Mouse (Mus musculus): ENCODE results near the gene Slc2a8. TPM values are rescaled to one million over a fixed set of nuclear protein-coding genes. Genes with fewer than 3 reads are reported as not detected.

The Slc2a8 gene
- polyA plus RNA-seq, 1 experiment from 2014 or later = 10.5 TPM

DNA sequence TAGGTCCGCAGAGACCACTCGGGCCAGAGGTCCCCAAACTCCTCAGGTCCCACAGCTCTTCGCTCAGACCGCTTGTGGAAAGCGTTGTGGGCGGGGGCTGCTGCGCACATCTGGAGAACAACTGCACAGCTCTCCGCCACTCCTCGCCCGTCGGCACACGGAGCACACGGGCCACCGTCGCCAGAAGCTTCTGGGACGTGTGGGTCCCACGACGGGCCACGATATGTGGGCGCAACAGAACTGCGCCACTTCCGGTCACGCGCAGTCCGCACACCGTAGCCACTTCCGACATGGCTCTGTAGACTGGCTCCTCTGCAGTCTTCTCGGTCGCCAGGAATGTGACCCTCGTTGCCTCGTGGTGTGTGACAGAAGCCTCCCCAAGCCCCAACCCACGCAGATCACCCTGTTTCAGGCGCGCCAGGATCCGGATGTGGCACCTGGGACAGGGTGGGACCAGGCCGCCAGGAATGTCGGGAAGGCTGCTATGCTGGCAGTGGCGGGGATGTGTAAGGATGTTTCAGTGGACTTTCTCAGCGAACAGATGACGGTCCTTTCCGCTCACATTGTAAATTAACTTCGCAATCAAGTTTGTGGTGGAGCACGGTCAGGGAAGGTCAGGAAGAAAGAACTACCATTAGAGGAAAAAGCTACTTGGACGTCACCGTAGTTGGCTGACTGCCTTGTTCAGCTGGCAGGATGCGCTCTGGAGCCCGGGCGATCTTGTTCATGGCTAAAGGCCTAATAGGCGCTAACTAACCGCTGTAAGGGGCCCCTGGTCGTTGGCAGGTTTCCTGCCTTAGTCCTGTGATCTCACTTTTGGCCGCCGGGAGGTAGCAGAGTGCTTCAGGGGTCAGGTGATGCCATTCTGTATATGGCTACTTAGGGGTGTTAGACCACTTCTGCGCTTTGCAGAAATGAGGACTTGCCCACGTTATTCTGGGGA lies 14.9 kb downstream of the Slc2a8 start:
- Histone ChIP-seq H3K27ac (ENCODE audit: low read depth, low read length) (peak overlapping the region; percentile 83), H3K27me3 (ENCODE audit: control insufficient read depth, insufficient read depth, low read length) (no peaks in the 10 kb centered on the region), H3K9me3 (ENCODE audit: control insufficient read depth, low read length) (no peaks in the 10 kb centered on the region), H3K9ac (ENCODE audit: low read depth, low read length) (peak overlapping the region; percentile 87), H3K4me1 (replicated peaks; ENCODE audit: control insufficient read depth, insufficient read depth, low read length) (peaks cover 7% of the 10 kb centered on the region; the same call in 1 of the 2 replicates), H3K4me2 (replicated peaks; ENCODE audit: low read depth, low read length) (peak overlapping the region; percentile 76), H3K36me3 (ENCODE audit: control insufficient read depth, insufficient read depth, low read length) (0 out of 2 replicates have a peak, but pooled peaks cover 2% of the 10 kb centered on the region), H3K4me3 (ENCODE audit: low read depth, low read length) (peak overlapping the region; percentile 66)
- WGBS = under 1% methylated on average over 55 of the region's 55 CpGs
- ATAC-seq (ENCODE audit: low FRiP score) = peak; percentile 87
- DNase-seq (ENCODE audit: low spot score) = peak; percentile 90

DNA sequence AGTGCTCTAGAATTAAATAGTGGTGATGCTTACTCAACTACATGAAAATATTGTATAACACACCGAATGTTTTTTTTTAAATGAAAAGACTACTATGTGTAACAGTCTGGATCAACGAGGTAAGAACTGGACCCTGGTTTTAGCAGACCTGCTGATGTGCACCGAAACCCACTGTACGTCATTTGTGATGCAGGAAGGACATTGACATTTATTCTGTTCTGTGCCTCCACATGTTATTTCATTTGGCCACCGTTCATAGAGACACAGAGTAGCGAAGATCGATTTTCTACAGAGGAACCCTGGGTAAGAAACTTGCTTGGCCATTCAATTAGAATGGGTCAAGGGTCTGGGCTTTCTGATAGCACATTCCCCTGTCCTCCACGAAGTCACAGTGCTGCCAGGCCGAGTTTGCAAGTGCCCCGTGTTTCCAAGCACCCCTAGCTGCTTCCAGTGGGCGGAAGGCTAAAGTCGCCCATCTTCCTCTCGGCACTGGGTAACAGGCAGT lies 15.6 kb downstream of the Slc2a8 start:
- peak overlapping the region; percentile 66 for H3K4me3 ChIP-seq (ENCODE audit: low read depth, low read length)
- peak overlapping the region; percentile 76 for H3K4me2 ChIP-seq (replicated peaks; ENCODE audit: low read depth, low read length)
- ATAC-seq (ENCODE audit: low FRiP score) = no peak
- peak overlapping the region; percentile 87 for H3K9ac ChIP-seq (ENCODE audit: low read depth, low read length)
- peaks cover 7% of the 10 kb centered on the region; the same call in 1 of the 2 replicates for H3K4me1 ChIP-seq (replicated peaks; ENCODE audit: control insufficient read depth, insufficient read depth, low read length)
- no peak for DNase-seq (ENCODE audit: low spot score)
- H3K27me3 ChIP-seq (ENCODE audit: control insufficient read depth, insufficient read depth, low read length) = no peaks in the 10 kb centered on the region
- no peaks in the 10 kb centered on the region for H3K9me3 ChIP-seq (ENCODE audit: control insufficient read depth, low read length)
- 10% methylated on average over 13 of the region's 13 CpGs for WGBS
- H3K27ac ChIP-seq (ENCODE audit: low read depth, low read length) = peak overlapping the region; percentile 83
- H3K36me3 ChIP-seq (ENCODE audit: control insufficient read depth, insufficient read depth, low read length) = 0 out of 2 replicates have a peak, but pooled peaks cover 2% of the 10 kb centered on the region

DNA sequence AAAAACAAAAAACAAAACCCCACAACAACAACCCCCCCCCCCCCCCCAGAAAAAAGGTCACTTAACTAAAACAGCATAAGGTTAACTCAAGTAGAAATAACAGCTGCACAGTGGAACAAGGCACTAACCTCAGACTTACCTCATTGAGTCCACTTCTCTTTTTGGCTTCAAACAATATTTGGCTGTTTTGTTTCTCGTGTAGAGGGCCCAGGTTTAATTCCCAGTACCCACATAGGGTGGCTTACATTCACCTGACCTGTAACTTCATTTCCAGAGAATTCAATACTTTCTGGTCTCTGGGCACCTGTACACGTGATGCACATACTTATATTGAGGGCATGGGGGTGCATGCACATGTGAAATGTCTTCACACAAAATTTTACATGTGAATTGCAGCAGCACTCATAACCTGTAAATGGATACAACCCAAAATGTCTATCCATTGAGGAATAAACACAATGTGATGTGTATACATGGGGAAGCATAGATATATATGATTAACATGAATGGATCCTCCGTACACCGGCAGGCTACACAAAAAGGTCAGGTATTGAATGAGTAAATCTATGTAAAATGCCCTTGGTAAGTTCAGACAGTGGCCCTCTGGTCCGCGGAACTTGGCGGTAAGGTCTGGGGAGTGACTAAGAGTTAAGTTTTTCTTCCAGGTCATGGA lies 16.2 kb downstream of the Slc2a8 start:
- H3K4me1 ChIP-seq (replicated peaks; ENCODE audit: control insufficient read depth, insufficient read depth, low read length) = peaks cover 10% of the 10 kb centered on the region; the same call in 1 of the 2 replicates
- H3K4me3 ChIP-seq (ENCODE audit: low read depth, low read length) = no peak overlapping the region

DNA sequence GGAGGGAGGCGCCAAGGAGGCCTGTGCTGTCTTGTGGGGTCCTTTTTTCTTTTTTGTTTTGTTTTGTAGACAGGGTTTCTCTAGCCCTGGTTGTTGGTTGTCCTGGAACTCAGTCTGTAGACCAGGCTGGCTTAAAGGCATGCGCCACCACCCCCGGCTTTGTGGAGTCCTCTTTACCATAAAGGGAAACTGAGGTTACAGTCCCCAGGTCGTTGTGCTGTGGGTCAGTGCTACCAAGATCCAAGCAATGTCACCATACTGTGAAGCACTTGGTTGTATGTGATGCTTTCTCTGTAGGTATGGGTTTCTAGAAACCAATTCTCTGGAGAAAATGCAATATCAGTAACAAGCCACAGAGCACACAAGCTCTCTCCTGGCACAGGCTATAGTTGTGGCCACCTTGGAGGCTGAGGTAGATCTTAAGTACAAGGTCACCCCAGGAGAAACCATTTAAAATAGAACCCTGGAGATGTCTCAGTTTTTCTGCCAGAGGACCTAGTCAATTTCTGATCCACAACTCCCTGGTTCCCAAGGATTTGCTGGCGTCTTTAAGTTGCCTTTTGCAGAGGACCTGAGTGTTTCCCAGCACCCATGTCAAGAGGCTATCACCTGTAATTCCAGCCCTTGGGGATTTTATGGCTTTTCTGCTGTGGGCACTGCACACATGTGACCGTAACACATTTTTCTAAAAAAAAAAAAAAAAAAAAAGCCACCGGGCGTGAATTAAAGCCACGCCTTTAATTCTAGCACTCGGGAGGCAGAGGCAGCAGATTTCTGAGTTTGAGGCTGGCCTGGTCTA lies 17.0 kb downstream of the Slc2a8 start:
- H3K9ac ChIP-seq (ENCODE audit: low read depth, low read length) = no peak overlapping the region
- no peak overlapping the region for H3K27ac ChIP-seq (ENCODE audit: low read depth, low read length)
- 0 out of 2 replicates have a peak, but pooled peaks cover 2% of the 10 kb centered on the region for H3K36me3 ChIP-seq (ENCODE audit: control insufficient read depth, insufficient read depth, low read length)
- no peaks in the 10 kb centered on the region for H3K27me3 ChIP-seq (ENCODE audit: control insufficient read depth, insufficient read depth, low read length)
- ATAC-seq (ENCODE audit: low FRiP score) = no peak
- H3K4me2 ChIP-seq (replicated peaks; ENCODE audit: low read depth, low read length) = no peak overlapping the region
- H3K9me3 ChIP-seq (ENCODE audit: control insufficient read depth, low read length) = no peaks in the 10 kb centered on the region
- 26% methylated on average over 10 of the region's 10 CpGs for WGBS
- peaks cover 10% of the 10 kb centered on the region; the same call in 1 of the 2 replicates for H3K4me1 ChIP-seq (replicated peaks; ENCODE audit: control insufficient read depth, insufficient read depth, low read length)
- H3K4me3 ChIP-seq (ENCODE audit: low read depth, low read length) = no peak overlapping the region
- DNase-seq (ENCODE audit: low spot score) = no peak

More for the DNA sequence above, 16.2 kb downstream of the Slc2a8 start:
- 0 out of 2 replicates have a peak, but pooled peaks cover 2% of the 10 kb centered on the region for H3K36me3 ChIP-seq (ENCODE audit: control insufficient read depth, insufficient read depth, low read length)
- H3K9ac ChIP-seq (ENCODE audit: low read depth, low read length) = no peak overlapping the region
- no peaks in the 10 kb centered on the region for H3K27me3 ChIP-seq (ENCODE audit: control insufficient read depth, insufficient read depth, low read length)
- no peaks in the 10 kb centered on the region for H3K9me3 ChIP-seq (ENCODE audit: control insufficient read depth, low read length)
- H3K4me2 ChIP-seq (replicated peaks; ENCODE audit: low read depth, low read length) = 0 out of 2 replicates have a peak overlapping the region, but pooled peaks have one; percentile 76
- H3K27ac ChIP-seq (ENCODE audit: low read depth, low read length) = no peak overlapping the region
- DNase-seq (ENCODE audit: low spot score) (no peak), ATAC-seq (ENCODE audit: low FRiP score) (no peak)
- 16% methylated on average over 7 of the region's 7 CpGs for WGBS

DNA sequence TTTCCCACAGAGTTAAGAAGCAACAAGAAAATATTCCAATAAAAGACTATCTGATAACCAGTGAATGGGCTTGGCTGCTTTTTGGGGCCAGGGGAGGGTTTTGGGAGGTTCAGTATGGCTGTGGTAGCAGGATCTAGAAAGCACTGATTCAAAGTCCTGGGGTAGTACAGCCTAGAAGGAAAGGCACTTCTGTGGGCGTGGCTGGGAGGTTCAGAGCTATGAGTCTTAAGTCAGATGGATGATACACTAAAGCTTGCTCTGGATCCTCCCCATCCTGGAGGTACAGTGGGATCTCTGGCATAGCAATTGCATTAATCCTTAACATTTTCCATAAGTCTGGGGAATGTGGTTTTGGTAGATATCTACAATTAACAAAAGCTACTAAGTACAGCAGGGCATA lies 17.9 kb downstream of the Slc2a8 start:
- peaks cover 10% of the 10 kb centered on the region; the same call in 1 of the 2 replicates for H3K4me1 ChIP-seq (replicated peaks; ENCODE audit: control insufficient read depth, insufficient read depth, low read length)

DNA sequence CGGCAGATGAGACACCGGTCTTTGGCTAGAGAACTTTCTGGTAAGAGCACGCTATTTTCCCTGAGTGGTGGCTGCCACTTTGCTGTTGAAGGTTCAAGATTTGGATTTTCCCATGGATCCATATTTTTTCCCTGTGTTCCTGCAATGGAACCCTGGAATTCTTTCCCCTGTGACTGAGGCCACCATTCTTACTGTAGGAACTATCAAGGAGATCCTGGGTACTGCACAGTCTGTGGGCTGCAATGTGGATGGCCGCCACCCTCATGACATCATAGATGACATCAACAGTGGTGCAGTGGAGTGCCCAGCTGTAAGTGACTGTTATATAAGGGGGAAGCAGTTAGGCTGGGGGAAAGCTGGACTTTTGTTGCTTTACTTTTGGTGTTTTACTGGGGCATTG lies 18.3 kb downstream of the Slc2a8 start:
- no peak for DNase-seq (ENCODE audit: low spot score)
- no peak overlapping the region for H3K27ac ChIP-seq (ENCODE audit: low read depth, low read length)
- H3K4me2 ChIP-seq (replicated peaks; ENCODE audit: low read depth, low read length) = peak overlapping the region; percentile 87; the same call in 1 of the 2 replicates
- H3K4me3 ChIP-seq (ENCODE audit: low read depth, low read length) = peak overlapping the region; percentile 51; the same call in 1 of the 2 replicates
- H3K36me3 ChIP-seq (ENCODE audit: control insufficient read depth, insufficient read depth, low read length) = 0 out of 2 replicates have a peak, but pooled peaks cover 2% of the 10 kb centered on the region
- no peak for ATAC-seq (ENCODE audit: low FRiP score)
- H3K9ac ChIP-seq (ENCODE audit: low read depth, low read length) = 0 out of 2 replicates have a peak overlapping the region, but pooled peaks have one; percentile 19
- 72% methylated on average over 4 of the region's 4 CpGs for WGBS
- no peaks in the 10 kb centered on the region for H3K9me3 ChIP-seq (ENCODE audit: control insufficient read depth, low read length)
- peaks cover 10% of the 10 kb centered on the region; the same call in 1 of the 2 replicates for H3K4me1 ChIP-seq (replicated peaks; ENCODE audit: control insufficient read depth, insufficient read depth, low read length)
- H3K27me3 ChIP-seq (ENCODE audit: control insufficient read depth, insufficient read depth, low read length) = no peaks in the 10 kb centered on the region

More for the DNA sequence above, 17.9 kb downstream of the Slc2a8 start:
- Histone ChIP-seq H3K4me2 (replicated peaks; ENCODE audit: low read depth, low read length) (no peak overlapping the region), H3K9me3 (ENCODE audit: control insufficient read depth, low read length) (no peaks in the 10 kb centered on the region), H3K4me3 (ENCODE audit: low read depth, low read length) (no peak overlapping the region; the same call in 1 of the 2 replicates), H3K27ac (ENCODE audit: low read depth, low read length) (no peak overlapping the region), H3K36me3 (ENCODE audit: control insufficient read depth, insufficient read depth, low read length) (0 out of 2 replicates have a peak, but pooled peaks cover 2% of the 10 kb centered on the region), H3K9ac (ENCODE audit: low read depth, low read length) (0 out of 2 replicates have a peak overlapping the region, but pooled peaks have one; percentile 19), H3K27me3 (ENCODE audit: control insufficient read depth, insufficient read depth, low read length) (no peaks in the 10 kb centered on the region)
- 78% methylated on average over 1 of the region's 1 CpGs for WGBS
- DNase-seq (ENCODE audit: low spot score) (no peak), ATAC-seq (ENCODE audit: low FRiP score) (no peak)

DNA sequence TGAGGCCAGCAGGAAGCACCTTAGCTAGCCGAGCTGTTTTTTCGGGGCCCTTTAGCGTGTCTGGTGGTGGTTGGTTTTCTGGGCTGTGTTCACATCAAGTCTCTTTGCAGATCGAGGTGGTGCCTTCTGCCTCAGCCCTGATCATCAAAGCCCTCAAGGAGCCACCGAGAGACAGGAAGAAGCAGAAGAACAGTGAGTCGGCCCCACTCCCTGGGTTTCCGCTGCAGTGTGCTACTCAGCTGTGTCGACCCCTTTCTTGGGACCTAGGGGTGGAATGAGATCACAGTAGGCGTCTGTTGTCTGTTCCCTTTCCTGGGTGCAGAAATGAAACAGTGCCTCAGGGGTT lies 19.0 kb downstream of the Slc2a8 start:
- no peaks in the 10 kb centered on the region for H3K9me3 ChIP-seq (ENCODE audit: control insufficient read depth, low read length)
- H3K4me2 ChIP-seq (replicated peaks; ENCODE audit: low read depth, low read length) = peak overlapping the region; percentile 87
- no peak for DNase-seq (ENCODE audit: low spot score)
- H3K27me3 ChIP-seq (ENCODE audit: control insufficient read depth, insufficient read depth, low read length) = no peaks in the 10 kb centered on the region
- 10% methylated on average over 9 of the region's 9 CpGs for WGBS
- H3K27ac ChIP-seq (ENCODE audit: low read depth, low read length) = 0 out of 2 replicates have a peak overlapping the region, but pooled peaks have one; percentile 24
- 0 out of 2 replicates have a peak, but pooled peaks cover 2% of the 10 kb centered on the region for H3K36me3 ChIP-seq (ENCODE audit: control insufficient read depth, insufficient read depth, low read length)
- no peak for ATAC-seq (ENCODE audit: low FRiP score)
- peak overlapping the region; percentile 51 for H3K4me3 ChIP-seq (ENCODE audit: low read depth, low read length)
- peak overlapping the region; percentile 81 for H3K9ac ChIP-seq (ENCODE audit: low read depth, low read length)
- peaks cover 10% of the 10 kb centered on the region; the same call in 1 of the 2 replicates for H3K4me1 ChIP-seq (replicated peaks; ENCODE audit: control insufficient read depth, insufficient read depth, low read length)
